Mouse (Mus musculus) intestine, postnatal 0 days (tissue): ENCODE results near the gene Babam2. TPM values are rescaled to one million over a fixed set of nuclear protein-coding genes. Genes with fewer than 3 reads are reported as not detected.
A peak's percentile ranks its signal among the peaks of the same experiment; 100 is the strongest.

ENCODE experiments used
- ATAC-seq: fragments of 200-750 bp; cut with Nextera tagmentation; 2 replicates; pipeline ENCODE4 v1.8.0; 2017; ENCODE audit warnings: mild to moderate bottlenecking, moderate TSS enrichment, moderate library complexity
- H3K27ac ChIP-seq: fragments of 300-500 bp; sonication (generic); 2 replicates; pipeline ENCODE4 v1.5.1; 2014; ENCODE audit warnings: mild to moderate bottlenecking, low read depth, low read length, moderate library complexity
- H3K27me3 ChIP-seq: fragments of 300-500 bp; sonication (generic); replicated peaks from 2 replicates; pipeline ENCODE4 v1.6.1; 2014; ENCODE audit warnings: low read length, mixed read lengths; ENCODE audit not compliant: control insufficient read depth, insufficient read depth
- H3K36me3 ChIP-seq: fragments of 300-500 bp; sonication (generic); 2 replicates; pipeline ENCODE4 v1.6.1; 2014; ENCODE audit warnings: mild to moderate bottlenecking, moderate library complexity; ENCODE audit not compliant: control insufficient read depth, insufficient read depth
- H3K4me1 ChIP-seq: fragments of 300-500 bp; sonication (generic); replicated peaks from 2 replicates; pipeline ENCODE4 v1.6.1; 2014; ENCODE audit warnings: antibody characterized with exemption, low read length, mixed read lengths; ENCODE audit not compliant: control insufficient read depth, insufficient read depth
- H3K4me2 ChIP-seq: fragments of 300-500 bp; sonication (generic); replicated peaks from 2 replicates; pipeline ENCODE4 v1.6.1; 2014; ENCODE audit warnings: low read depth, mild to moderate bottlenecking, moderate library complexity
- H3K4me3 ChIP-seq: fragments of 300-500 bp; sonication (generic); 2 replicates; pipeline ENCODE4 v1.5.1; 2014; ENCODE audit warnings: low read depth, low read length
- H3K9ac ChIP-seq: fragments of 300-500 bp; sonication (generic); 2 replicates; pipeline ENCODE4 v1.6.1; 2014; ENCODE audit warnings: mild to moderate bottlenecking, low read depth, low read length
- H3K9me3 ChIP-seq: fragments of 300-500 bp; sonication (generic); 2 replicates; pipeline ENCODE4 v1.6.1; 2016; ENCODE audit warnings: mixed run types; ENCODE audit not compliant: control insufficient read depth
- CTCF ChIP-seq: sonication (generic); IDR thresholded peaks from 2 replicates; pipeline ENCODE4 v1.5.1; 2016; ENCODE audit warnings: low read depth, mild to moderate bottlenecking, control low read depth, antibody characterized with exemption, moderate library complexity
- WGBS: fragments of 180-500 bp; shearing (Covaris S2); extraction: QIAGEN DNeasy Blood & Tissue Kit; methylation state at CpG from one replicate; pipeline ENCODE4 v1.1.7; 2014; 5-methylcytosine and 5-hydroxymethylcytosine counted together
- polyA plus RNA-seq: library from polyadenylated mRNA; unstranded; fragments of >200 nt; fragmentation: Nextera tagmentation; extraction: Ambion mirVana; gene quantifications from 2 replicates; pipeline ENCODE4 v1.2.1, GENCODE M21; 2015

Babam2 gene
- polyA plus RNA-seq, 1 experiment from 2014 or later = 53.8 TPM

GRCm38 (mm10) chr5:32121936-32122335 is 424.5 kb downstream of the Babam2 start:
- no peaks in the 10 kb centered on the region for H3K4me1 ChIP-seq
- H3K27ac ChIP-seq = no peak overlapping the region
- no peaks in the 10 kb centered on the region for H3K27me3 ChIP-seq
- peak; percentile 13; the same call in 1 of the 2 replicates for TF ChIP-seq CTCF
- ATAC-seq = no peak; the same call in 1 of the 2 replicates
- no peaks in the 10 kb centered on the region for H3K36me3 ChIP-seq
- no peak overlapping the region for H3K9ac ChIP-seq
- H3K9me3 ChIP-seq = no peaks in the 10 kb centered on the region
- WGBS = 80% methylated on average over 6 of the region's 6 CpGs
- no peak overlapping the region for H3K4me3 ChIP-seq
- no peak overlapping the region for H3K4me2 ChIP-seq

- WGBS = 88% methylated on average over 5 of the region's 5 CpGs
Observed at GRCm38 (mm10) chr5:32122363-32122762, 424.9 kb downstream of the Babam2 start.

GRCm38 (mm10) chr5:32124957-32125356 is 427.5 kb downstream of the Babam2 start:
- WGBS = 42% methylated on average over 6 of the region's 6 CpGs
- Histone ChIP-seq H3K9me3 (no peaks in the 10 kb centered on the region), H3K9ac (no peak overlapping the region), H3K4me3 (no peak overlapping the region), H3K4me2 (no peak overlapping the region), H3K36me3 (no peaks in the 10 kb centered on the region), H3K27me3 (no peaks in the 10 kb centered on the region), H3K27ac (no peak overlapping the region), H3K4me1 (no peaks in the 10 kb centered on the region)
- ATAC-seq = peak; percentile 32; the same call in 1 of the 2 replicates
- no peak for TF ChIP-seq CTCF

More at GRCm38 (mm10) chr5:32122363-32122762, 424.9 kb downstream of the Babam2 start:
- Histone ChIP-seq H3K27ac (no peak overlapping the region), H3K36me3 (no peaks in the 10 kb centered on the region), H3K9ac (no peak overlapping the region), H3K27me3 (no peaks in the 10 kb centered on the region), H3K4me1 (no peaks in the 10 kb centered on the region), H3K4me2 (no peak overlapping the region), H3K4me3 (no peak overlapping the region), H3K9me3 (no peaks in the 10 kb centered on the region)
- ATAC-seq = no peak
- TF ChIP-seq CTCF = no peak

- H3K4me3 ChIP-seq = no peak overlapping the region
- H3K27me3 ChIP-seq = no peaks in the 10 kb centered on the region
- no peak for TF ChIP-seq CTCF
- ATAC-seq = no peak
- 83% methylated on average over 3 of the region's 3 CpGs for WGBS
- H3K9me3 ChIP-seq = no peaks in the 10 kb centered on the region
- no peak overlapping the region for H3K27ac ChIP-seq
- H3K4me1 ChIP-seq = no peaks in the 10 kb centered on the region; the same call in 1 of the 2 replicates
- no peak overlapping the region for H3K9ac ChIP-seq
- H3K4me2 ChIP-seq = no peak overlapping the region
- no peaks in the 10 kb centered on the region for H3K36me3 ChIP-seq
Observed at GRCm38 (mm10) chr5:32127226-32127625, 429.7 kb downstream of the Babam2 start.

- Histone ChIP-seq H3K27ac (no peak overlapping the region), H3K9ac (no peak overlapping the region), H3K4me3 (no peak overlapping the region), H3K27me3 (no peaks in the 10 kb centered on the region), H3K4me1 (no peaks in the 10 kb centered on the region; the same call in 1 of the 2 replicates), H3K4me2 (no peak overlapping the region), H3K9me3 (no peaks in the 10 kb centered on the region), H3K36me3 (no peaks in the 10 kb centered on the region)
- 63% methylated on average over 3 of the region's 3 CpGs for WGBS
- no peak for ATAC-seq
- TF ChIP-seq CTCF = no peak
Observed at GRCm38 (mm10) chr5:32127927-32128326, 430.4 kb downstream of the Babam2 start.

GRCm38 (mm10) chr5:32132971-32133501 is 435.6 kb downstream of the Babam2 start:
- no peak for ATAC-seq
- Histone ChIP-seq H3K4me3 (peak overlapping the region; percentile 73), H3K27ac (peak overlapping the region; percentile 97), H3K4me1 (peaks cover 5% of the 10 kb centered on the region; the same call in 1 of the 2 replicates), H3K9me3 (no peaks in the 10 kb centered on the region), H3K4me2 (peak overlapping the region; percentile 86), H3K27me3 (no peaks in the 10 kb centered on the region), H3K9ac (peak overlapping the region; percentile 92), H3K36me3 (no peaks in the 10 kb centered on the region)
- no peak for TF ChIP-seq CTCF
- WGBS = 3% methylated on average over 35 of the region's 48 CpGs
